Mouse (Mus musculus) spleen, adult 2 months (tissue): ENCODE results near the gene Per1.

Source experiments
- CTCF ChIP-seq: fragments of 200-500 bp; IDR thresholded peaks from 2 replicates; pipeline ENCODE4 v1.5.1; 2011; ENCODE audit warnings: mild to moderate bottlenecking, inconsistent platforms; ENCODE audit not compliant: insufficient read depth, insufficient read length, insufficient replicate concordance; ENCODE audit errors: extremely low read depth
- POLR2A ChIP-seq: fragments of 200-500 bp; IDR thresholded peaks from 2 replicates; pipeline ENCODE4 v1.6.1; 2011; ENCODE audit warnings: low read depth, low read length, inconsistent platforms

GRCm38 (mm10) chr11:69147546-69147945, 52.5 kb downstream of the Per1 start:
- TF ChIP-seq CTCF (no peak), POLR2A (no peak)
